Mouse (Mus musculus) macrophage (primary cell): Measurements from ENCODE around the gene Pop4. TPM values are rescaled to one million over a fixed set of nuclear protein-coding genes. Genes with fewer than 3 reads are reported as not detected.
"Not testable (repeated sequence)": the region's sequence is repeated elsewhere in the genome, so short reads cannot be mapped to it uniquely, and the experiment has no call there.

Experiments used
- H3K27ac ChIP-seq: fragments of 350-480 bp; formaldehyde crosslinking; 2 replicates; pipeline ENCODE4 v1.9.0; 2021
- H3K36me3 ChIP-seq: fragments of 350-480 bp; formaldehyde crosslinking; 2 replicates; pipeline ENCODE4 v1.9.0; 2021; ENCODE audit errors: inconsistent target
- H3K4me3 ChIP-seq: fragments of 350-480 bp; formaldehyde crosslinking; 2 replicates; pipeline ENCODE4 v1.9.0; 2021; ENCODE audit errors: inconsistent target
- H3K79me2 ChIP-seq: fragments of 350-480 bp; formaldehyde crosslinking; 2 replicates; pipeline ENCODE4 v1.9.0; 2021; ENCODE audit errors: inconsistent target
- WGBS: methylation state at CpG from one replicate; pipeline ENCODE4 v1.1.7; 2026; ENCODE audit warnings: inconsistent platforms; ENCODE audit not compliant: missing documents; 5-methylcytosine and 5-hydroxymethylcytosine counted together
- polyA plus RNA-seq: library from polyadenylated mRNA; stranded (reverse); fragments of 250-400 nt; gene quantifications from 3 replicates; pipeline ENCODE4 v1.2.4, GENCODE M21; 2018; ENCODE audit warnings: inconsistent platforms
- total RNA-seq, 78 experiments: library from RNA; depleted of rRNA; stranded (reverse); fragments of 250-400 nt; gene quantifications; 1 replicate in 9 of 78; 2 replicates in 24 of 78; 3 replicates in 43 of 78; 4 replicates in 2 of 78; pipeline ENCODE4 v1.2.4; 2018; ENCODE audit warnings: inconsistent platforms in 56 of 78

Pop4 gene
- total RNA-seq (2018; cell fraction: chromatin; rRNA removed), result 10 to 100 TPM; 12.5 to 38.5 (median 23.3) TPM
- total RNA-seq (2018; cell fraction: cytosol; rRNA removed), result 10 to 100 TPM; 10.4 to 16.7 (median 14.1) TPM
- 10 to 100 TPM in 24 of 26 experiments, 1 to 10 TPM in 2; 9.7 to 34.9 (median 15.3) TPM for total RNA-seq (2018; cell fraction: nucleus; rRNA removed)
- 15.9 to 20.6 TPM (median 17.3 TPM) in 3 replicates for polyA plus RNA-seq

GRCm38 (mm10) chr7:38270703-38271510 lies at the start of gene Pop4:
Gene Pop4 (minus strand): TSS chr7:38271423.
- Histone ChIP-seq H3K27ac (peak within 1 kb of the TSS; percentile 27), H3K4me3 (peak within 1 kb of the TSS; percentile 98), H3K36me3 (peaks cover 5% of the 10 kb centered on the region; the same call in 1 of the 2 replicates), H3K79me2 (peaks cover 26% of the 10 kb centered on the region)
- under 1% methylated on average over 38 of the region's 38 CpGs for WGBS

DNA sequence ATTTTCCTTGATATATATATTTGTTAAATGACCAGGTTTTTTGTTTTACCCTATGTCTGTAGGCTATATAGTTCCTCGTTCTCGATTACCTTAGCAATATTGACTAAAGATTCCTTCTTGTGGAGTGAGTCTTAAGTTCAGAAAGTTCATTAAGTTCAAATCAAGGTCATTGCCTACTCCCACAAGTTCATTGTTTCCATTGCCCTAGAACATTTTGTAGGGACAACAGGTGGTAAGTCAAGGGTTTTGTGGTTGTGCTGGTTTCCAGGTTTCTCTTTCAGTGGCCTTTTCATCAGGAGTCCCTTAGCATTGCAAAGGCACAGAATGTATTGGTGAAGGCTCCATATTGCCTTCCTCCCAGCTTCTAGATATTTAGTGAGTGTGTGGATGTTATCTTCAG lies 49.4 kb upstream of the Pop4 start:
- Histone ChIP-seq H3K27ac (no peak overlapping the region), H3K36me3 (no peaks in the 10 kb centered on the region), H3K79me2 (no peaks in the 10 kb centered on the region), H3K4me3 (no peak overlapping the region)
- 90% methylated on average over 2 of the region's 2 CpGs for WGBS

- not testable (repeated sequence) for H3K4me3 ChIP-seq, H3K79me2 ChIP-seq, H3K27ac ChIP-seq, H3K36me3 ChIP-seq
- WGBS, result 5% methylated on average over 3 of the region's 4 CpGs
These were observed 11.0 kb upstream of the Pop4 start for GRCm38 (mm10) chr7:38282192-38282591.

GRCm38 (mm10) chr7:38272551-38272950 lies 1.3 kb upstream of the Pop4 start:
- H3K79me2 ChIP-seq, result peaks cover 26% of the 10 kb centered on the region
- no peak overlapping the region for H3K27ac ChIP-seq
- H3K4me3 ChIP-seq, result no peak overlapping the region
- no peaks in the 10 kb centered on the region for H3K36me3 ChIP-seq

DNA sequence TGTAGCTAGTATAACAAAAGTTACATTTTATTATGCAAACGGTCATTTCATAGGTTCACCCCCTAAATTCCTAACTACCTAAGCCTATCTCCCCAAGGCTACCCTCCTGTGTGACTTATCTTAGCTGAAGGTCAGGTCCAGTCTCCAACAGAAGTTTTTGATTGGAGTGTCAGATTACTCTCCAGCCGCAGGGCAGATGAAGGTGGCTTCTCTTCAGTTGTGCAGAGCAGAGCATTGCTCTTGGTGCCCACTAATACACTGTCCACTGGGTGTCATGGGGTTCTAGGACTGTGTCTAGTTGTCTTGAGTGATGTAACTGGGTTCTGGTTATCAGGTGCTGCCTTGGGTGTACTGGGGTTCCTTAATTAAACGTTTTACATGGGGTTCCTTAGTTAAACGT lies 636 bp upstream of the Pop4 start:
- peaks cover 26% of the 10 kb centered on the region for H3K79me2 ChIP-seq
- 20% methylated on average over 4 of the region's 4 CpGs for WGBS
- peak overlapping the region; percentile 98 for H3K4me3 ChIP-seq
- H3K27ac ChIP-seq, result no peak overlapping the region
- no peaks in the 10 kb centered on the region for H3K36me3 ChIP-seq

GRCm38 (mm10) chr7:38271511-38271811 lies 238 bp upstream of the Pop4 start:
- peak overlapping the region; percentile 27 for H3K27ac ChIP-seq
- H3K4me3 ChIP-seq, result peak overlapping the region; percentile 98
- 0% methylated on average over 11 of the region's 11 CpGs for WGBS
- no peaks in the 10 kb centered on the region; the same call in 1 of the 2 replicates for H3K36me3 ChIP-seq
- peaks cover 26% of the 10 kb centered on the region for H3K79me2 ChIP-seq

GRCm38 (mm10) chr7:38267006-38267680 lies 4.1 kb downstream of the Pop4 start:
- WGBS, result 91% methylated on average over 8 of the region's 8 CpGs
- H3K27ac ChIP-seq, result no peak overlapping the region
- peaks cover 41% of the 10 kb centered on the region for H3K36me3 ChIP-seq
- peaks cover 26% of the 10 kb centered on the region for H3K79me2 ChIP-seq
- no peak overlapping the region for H3K4me3 ChIP-seq

DNA sequence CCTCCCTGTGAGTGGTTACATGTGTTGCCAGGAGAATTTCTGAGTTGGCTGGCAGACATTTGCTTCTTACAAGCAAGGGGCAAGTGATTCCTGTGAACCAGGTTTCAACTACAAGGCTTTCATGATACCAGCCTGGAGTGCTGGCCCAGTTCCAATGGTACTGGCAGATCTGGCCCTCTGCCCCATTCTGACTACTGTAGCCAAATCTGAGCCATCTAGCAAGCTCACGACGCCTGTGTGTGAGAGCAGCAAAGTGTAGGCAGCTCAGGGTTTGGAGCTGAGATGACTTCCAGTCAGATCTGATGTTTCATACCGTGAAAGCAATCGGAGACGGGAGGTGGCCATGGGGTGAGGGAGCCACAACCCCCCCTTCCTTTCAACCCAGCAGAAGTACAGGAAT lies 8.8 kb downstream of the Pop4 start:
- WGBS, result 88% methylated on average over 5 of the region's 5 CpGs
- Histone ChIP-seq H3K4me3 (no peak overlapping the region), H3K36me3 (peaks cover 46% of the 10 kb centered on the region), H3K27ac (no peak overlapping the region), H3K79me2 (no peaks in the 10 kb centered on the region)

- Histone ChIP-seq H3K36me3 (peaks cover 28% of the 10 kb centered on the region), H3K27ac (no peak overlapping the region), H3K79me2 (no peaks in the 10 kb centered on the region), H3K4me3 (no peak overlapping the region)
- 89% methylated on average over 2 of the region's 2 CpGs for WGBS
These were observed 11.6 kb downstream of the Pop4 start for GRCm38 (mm10) chr7:38259631-38260030.

DNA sequence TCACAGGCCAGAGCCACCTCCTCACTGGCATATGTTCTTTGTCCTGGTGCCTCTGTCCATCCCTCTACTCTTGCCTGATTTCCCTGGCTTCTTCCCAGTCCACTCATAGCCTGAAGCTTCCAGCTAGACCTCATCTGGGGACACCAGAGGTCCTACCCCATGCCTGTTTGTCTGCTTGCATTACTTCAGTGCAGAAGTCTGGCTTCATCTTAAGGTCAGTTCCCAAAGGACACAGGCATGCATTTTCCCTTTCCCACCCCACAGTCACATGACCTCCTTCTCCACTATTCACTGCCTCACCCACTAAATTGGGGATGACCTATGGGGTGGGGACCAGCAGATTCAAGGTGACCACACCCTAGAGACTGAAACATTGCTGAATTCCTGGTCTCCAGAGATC lies 17.8 kb downstream of the Pop4 start:
- Histone ChIP-seq H3K36me3 (no peaks in the 10 kb centered on the region), H3K27ac (no peak overlapping the region), H3K79me2 (no peaks in the 10 kb centered on the region), H3K4me3 (no peak overlapping the region)

GRCm38 (mm10) chr7:38251494-38252216 lies 19.6 kb downstream of the Pop4 start:
- Histone ChIP-seq H3K27ac (no peak overlapping the region), H3K4me3 (no peak overlapping the region)
- WGBS, result 56% methylated on average over 5 of the region's 5 CpGs

GRCm38 (mm10) chr7:38242417-38242816 lies 28.8 kb downstream of the Pop4 start:
- H3K27ac ChIP-seq, result no peak overlapping the region
- no peaks in the 10 kb centered on the region for H3K79me2 ChIP-seq
- WGBS, result 88% methylated on average over 4 of the region's 4 CpGs
- no peak overlapping the region for H3K4me3 ChIP-seq
- no peaks in the 10 kb centered on the region for H3K36me3 ChIP-seq

More at GRCm38 (mm10) chr7:38251494-38252216, 19.6 kb downstream of the Pop4 start:
- Histone ChIP-seq H3K79me2 (no peaks in the 10 kb centered on the region), H3K36me3 (no peaks in the 10 kb centered on the region)

DNA sequence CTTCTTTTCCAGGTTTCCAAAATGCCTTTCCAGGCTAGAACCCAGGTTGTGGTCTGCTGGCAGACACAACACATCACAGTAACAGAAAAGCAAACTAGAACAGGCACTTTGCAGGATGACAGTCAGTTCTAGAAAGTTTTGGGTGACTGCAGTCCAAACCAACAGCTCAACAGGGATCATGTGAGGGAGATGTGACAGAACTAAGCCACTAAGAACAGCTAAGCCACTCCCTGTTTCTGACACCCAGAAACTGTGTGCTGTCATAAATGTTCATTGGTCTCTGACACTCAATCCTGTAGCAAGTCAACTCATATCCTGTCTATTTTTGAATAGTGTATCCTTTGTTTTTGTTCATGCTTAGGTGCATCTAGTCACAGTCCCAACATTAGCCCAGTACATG lies 34.1 kb downstream of the Pop4 start:
- Histone ChIP-seq H3K79me2 (no peaks in the 10 kb centered on the region), H3K36me3 (no peaks in the 10 kb centered on the region), H3K4me3 (no peak overlapping the region), H3K27ac (no peak overlapping the region)

- Histone ChIP-seq H3K36me3 (no peaks in the 10 kb centered on the region), H3K27ac (no peak overlapping the region), H3K79me2 (no peaks in the 10 kb centered on the region), H3K4me3 (no peak overlapping the region)
- WGBS, result 43% methylated on average over 8 of the region's 11 CpGs
These were observed 34.7 kb downstream of the Pop4 start for GRCm38 (mm10) chr7:38236400-38237105.
